Comparison of ENCODE assay signal across 13 mouse cellular contexts in the genomic region with DNA sequence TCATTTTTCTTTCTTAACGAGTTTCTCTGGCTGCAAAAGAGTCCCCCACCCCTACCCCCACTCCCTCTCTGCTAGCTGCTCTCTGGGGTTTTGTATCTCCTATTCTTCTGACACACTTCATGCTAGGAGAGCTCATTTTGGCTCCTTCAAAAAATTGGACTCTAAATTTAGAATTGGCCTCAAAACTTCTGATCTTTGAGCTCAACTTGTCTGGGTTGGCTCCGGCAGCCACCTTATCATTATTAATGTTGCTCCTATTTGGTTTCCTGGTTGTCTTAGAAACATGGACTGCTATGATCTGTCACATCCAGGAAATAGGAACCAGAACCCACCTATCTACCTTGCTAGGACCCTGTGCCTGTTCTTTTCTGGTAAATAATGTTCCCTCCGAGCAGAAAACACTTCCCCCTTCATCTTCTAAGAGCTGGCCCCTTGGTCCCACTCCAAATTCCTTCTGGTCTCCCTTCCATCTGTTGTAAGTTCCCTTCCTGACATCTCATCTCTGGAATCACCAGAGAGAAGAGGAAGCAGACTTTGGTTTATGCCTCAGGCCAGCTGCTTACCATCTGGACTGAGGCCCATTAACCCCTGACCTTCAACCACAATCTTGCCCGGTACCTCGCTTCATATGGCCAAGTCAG. TPM values are rescaled to one million over a fixed set of nuclear protein-coding genes. Genes with fewer than 3 reads are reported as not detected.
DNase-seq lines count a peak whose midpoint lies in the region; ATAC-seq and TF ChIP-seq lines count a peak whose summit lies in the region.
"Had no signal": no experiment of that assay in that cellular context is flagged by ENCODE, and none has a peak within 500 bp of the region (broad histone marks: within the 10 kb centered on the region; RNA-seq: fewer than 3 reads in every experiment).

No protein-coding gene starts in this region.

- no peak overlapping the region for H3K4me3 ChIP-seq in kidney, embryonic 15.5 days (replicated peaks)
- no peak overlapping the region for H3K4me3 ChIP-seq in myocyte
- H3K4me3 ChIP-seq: liver, embryonic 15.5 days had no signal

- no peaks in the 10 kb centered on the region for H3K36me3 ChIP-seq in kidney, embryonic 15.5 days
- H3K36me3 ChIP-seq in myocyte (ENCODE audit: control insufficient read depth, insufficient read depth) = no peaks in the 10 kb centered on the region
- H3K36me3 ChIP-seq: liver, embryonic 15.5 days had no signal

- H3K9ac ChIP-seq in kidney, embryonic 15.5 days = no peak overlapping the region
- H3K9ac ChIP-seq: liver, embryonic 15.5 days had no signal

- peak; percentile 36; the same call in 1 of the 2 replicates for ATAC-seq in kidney, embryonic 15.5 days (replicated peaks; ENCODE audit: low FRiP score)
- ATAC-seq: CD4-positive, CD25-positive, alpha-beta regulatory T cell, adult 4 months; forebrain, embryonic 16.5 days had no signal

- H3K4me1 ChIP-seq in kidney, embryonic 15.5 days = peaks cover 41% of the 10 kb centered on the region
- H3K4me1 ChIP-seq: liver, embryonic 15.5 days had no signal

- H3K9me3 ChIP-seq in kidney, embryonic 15.5 days (replicated peaks) = no peaks in the 10 kb centered on the region
- H3K9me3 ChIP-seq: liver, embryonic 15.5 days had no signal

- H3K4me2 ChIP-seq in kidney, embryonic 15.5 days = no peak overlapping the region
- H3K4me2 ChIP-seq in myocyte (ENCODE audit: low read depth) = no peak overlapping the region
- H3K4me2 ChIP-seq: liver, embryonic 15.5 days had no signal

- H3ac ChIP-seq in myocyte (ENCODE audit: control insufficient read depth, insufficient read length) = no peak overlapping the region

- H3K79me2 ChIP-seq in myocyte (ENCODE audit: control insufficient read depth, insufficient read depth) = no peaks in the 10 kb centered on the region

- H3K27ac ChIP-seq in kidney, embryonic 15.5 days = peak overlapping the region; percentile 79
- H3K27ac ChIP-seq: liver, embryonic 15.5 days had no signal

- H3K27me3 ChIP-seq in kidney, embryonic 15.5 days = no peaks in the 10 kb centered on the region
- H3K27me3 ChIP-seq in myocyte (ENCODE audit: control insufficient read depth, insufficient read depth, insufficient read length) = no peaks in the 10 kb centered on the region
- H3K27me3 ChIP-seq: liver, embryonic 15.5 days had no signal

- DNase-seq in kidney, adult 8-10 months = no peak
- peak; percentile 35 to 51 for DNase-seq in heart, adult 18-20 months
- DNase-seq in kidney, postnatal 10 days = peak; percentile 61
- no peak for DNase-seq in adrenal gland, postnatal 4 days (ENCODE audit: low spot score in 2 of 2)
- DNase-seq in MN1 (ENCODE audit: low spot score) = no peak
- DNase-seq in cerebellum, postnatal 14 days = no peak

- WGBS in kidney, embryonic 15.5 days = 22% methylated on average over 5 of the region's 5 CpGs

- TF ChIP-seq POLR2A in myocyte (IDR thresholded peaks at IDR 0.05; ENCODE audit: insufficient read length, low read depth) = no peak

TF ChIP-seq in myocyte, 11 proteins besides CTCF, POLR2A, EP300 and RAD21:
- TF ChIP-seq MYOD1 (IDR thresholded peaks at IDR 0.05; ENCODE audit: control insufficient read depth in 1 of 3, insufficient read length in 2 of 3, low read depth in 2 of 3) (peak in 2 of 3 experiments; percentile 8 to 32), TCF12 (IDR thresholded peaks at IDR 0.05; ENCODE audit: insufficient read depth, poor library complexity, severe bottlenecking) (no peak), POLR2AphosphoS2 (IDR thresholded peaks at IDR 0.05; ENCODE audit: insufficient read length, low read depth) (no peak)

RNA-seq across cellular contexts. Expression of gene Ccdc42, which starts 26.4 kb away (rescaled TPM):
- polyA plus RNA-seq in kidney, embryonic 15.5 days (2015; fragmentation: Nextera tagmentation; extraction: Ambion mirVana) = 3.2 and 3.8 TPM in 2 replicates
- total RNA-seq in heart, adult 18-20 months (2021) = not detected
- polyA plus RNA-seq in myocyte (2012; fragmentation: generic; extraction: Trizol) = not detected
- under 1 TPM in 1 of 2 experiments, not detected in 1; 0.53 TPM for total RNA-seq in adrenal gland, postnatal 4 days (2021)
- total RNA-seq: monocyte, adult 5-6 weeks had no signal
- polyA plus RNA-seq: CD4-positive, CD25-positive, alpha-beta regulatory T cell, adult 4 months; liver, embryonic 15.5 days had no signal

RNA-seq across cellular contexts. Expression of gene Mfsd6l, which starts 57.2 kb away (rescaled TPM):
- polyA plus RNA-seq in kidney, embryonic 15.5 days (2015; fragmentation: Nextera tagmentation; extraction: Ambion mirVana) = 2.1 TPM in 2 replicates
- total RNA-seq in heart, adult 18-20 months (2021) = under 1 TPM; 0.12 to 0.13 TPM
- not detected for polyA plus RNA-seq in myocyte (2012; fragmentation: generic; extraction: Trizol)
- total RNA-seq in adrenal gland, postnatal 4 days (2021) = under 1 TPM; 0.34 to 0.56 TPM
- total RNA-seq: layer of hippocampus, adult 8-10 months had no signal
- polyA plus RNA-seq: CD4-positive, CD25-positive, alpha-beta regulatory T cell, adult 4 months; forebrain, embryonic 16.5 days; liver, embryonic 15.5 days had no signal

Comparison
In these comparisons a context has a peak if more than half of its experiments do, and no peak if none do; other contexts are left out.
1. DNase-seq: peak in heart, adult 18-20 months (2 of 2) and kidney, postnatal 10 days (single experiment); none in kidney, adult 8-10 months (0 of 2), adrenal gland, postnatal 4 days (0 of 2), MN1 (single experiment) and cerebellum, postnatal 14 days (0 of 2).